Mouse (Mus musculus) ZHBTc4 (cell line): ENCODE data around the gene Vps33b.

Source experiments
- DNase-seq: peaks from one replicate; pipeline ENCODE4 v3.0.0-alpha.2; 2011; ENCODE audit warnings: low read depth, low spot score

The Vps33b gene

GRCm38 (mm10) chr7:80268897-80269750 lies at the start of gene Vps33b:
Gene Vps33b (plus strand): TSS chr7:80269649.
- DNase-seq, result peak; percentile 97

- no peak for DNase-seq
Measured at GRCm38 (mm10) chr7:80220237-80220797, 49.1 kb upstream of the Vps33b start.

GRCm38 (mm10) chr7:80221179-80221750 lies 48.2 kb upstream of the Vps33b start:
- peak; percentile 71 for DNase-seq

- no peak for DNase-seq
Measured at GRCm38 (mm10) chr7:80227065-80227464, 42.4 kb upstream of the Vps33b start.

GRCm38 (mm10) chr7:80230196-80230595 lies 39.3 kb upstream of the Vps33b start:
- DNase-seq, result no peak

GRCm38 (mm10) chr7:80231971-80232488 lies 37.4 kb upstream of the Vps33b start:
- DNase-seq, result peak; percentile 85

GRCm38 (mm10) chr7:80232489-80233029 lies 36.9 kb upstream of the Vps33b start, which contains the start of the genes Cib1 and Gdpgp1:
Gene Cib1 (minus strand): TSS chr7:80232813.
Gene Gdpgp1 (plus strand): TSS chr7:80232865.
- DNase-seq, result peak; percentile 99

GRCm38 (mm10) chr7:80233799-80234198 lies 35.6 kb upstream of the Vps33b start:
- no peak for DNase-seq

GRCm38 (mm10) chr7:80238542-80238941 lies 30.9 kb upstream of the Vps33b start:
- peak; percentile 80 for DNase-seq

- no peak for DNase-seq
Measured at GRCm38 (mm10) chr7:80241661-80242060, 27.8 kb upstream of the Vps33b start.

- DNase-seq, result no peak
Measured at GRCm38 (mm10) chr7:80244851-80245250, 24.6 kb upstream of the Vps33b start.

- DNase-seq, result peak; percentile 100
Measured at GRCm38 (mm10) chr7:80246148-80246721, 23.2 kb upstream of the Vps33b start, which contains the start of gene Ttll13. Gene Ttll13 (plus strand): TSS chr7:80246376.

GRCm38 (mm10) chr7:80246859-80247258 lies 22.6 kb upstream of the Vps33b start:
- DNase-seq, result no peak

GRCm38 (mm10) chr7:80252437-80252836 lies 17.0 kb upstream of the Vps33b start:
- DNase-seq, result no peak

GRCm38 (mm10) chr7:80252886-80253285 lies 16.6 kb upstream of the Vps33b start:
- DNase-seq, result no peak

- DNase-seq, result no peak
Measured at GRCm38 (mm10) chr7:80255981-80256380, 13.5 kb upstream of the Vps33b start.

GRCm38 (mm10) chr7:80257706-80258105 lies 11.7 kb upstream of the Vps33b start:
- DNase-seq, result no peak

GRCm38 (mm10) chr7:80260625-80261371 lies 8.7 kb upstream of the Vps33b start, which contains the start of gene Ngrn:
Gene Ngrn (plus strand): TSS chr7:80261215.
- DNase-seq, result peak; percentile 93

GRCm38 (mm10) chr7:80261372-80261990 lies 8.0 kb upstream of the Vps33b start:
- no peak for DNase-seq

- DNase-seq, result no peak
Measured at GRCm38 (mm10) chr7:80264606-80265005, 4.8 kb upstream of the Vps33b start.
